Mouse (Mus musculus): Measurements from ENCODE around the gene Rnf26. TPM values are rescaled to one million over a fixed set of nuclear protein-coding genes. Genes with fewer than 3 reads are reported as not detected.

Rnf26 gene
- polyA plus RNA-seq, 1 experiment, result 29.5 TPM

DNA sequence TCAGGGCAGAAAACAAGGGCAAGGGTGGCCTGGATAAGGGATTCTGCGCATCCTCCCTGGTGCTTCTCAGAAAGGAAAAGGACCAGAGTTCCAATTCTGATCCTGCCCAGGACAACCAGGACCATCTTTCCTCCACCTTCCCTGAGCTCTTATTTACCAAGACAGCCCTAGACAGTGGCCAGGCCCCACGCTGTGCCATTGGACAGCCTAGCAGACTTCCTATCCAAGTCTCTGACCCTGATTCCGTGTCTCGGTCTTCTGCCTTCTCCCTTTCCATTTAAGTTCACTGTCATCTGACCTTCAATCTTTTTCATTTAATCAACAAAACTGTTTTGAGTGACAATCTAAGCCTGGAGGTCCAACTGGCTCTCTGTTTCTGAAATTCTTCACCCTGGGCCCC lies 6.7 kb downstream of the Rnf26 start:
- no peak for TF ChIP-seq MAX (IDR thresholded peaks at IDR 0.05; ENCODE audit: low read depth)
- no peak for TF ChIP-seq TCF12 (IDR thresholded peaks at IDR 0.05; ENCODE audit: insufficient read depth, poor library complexity, severe bottlenecking)
- no peak for TF ChIP-seq MYOG (IDR thresholded peaks at IDR 0.05; ENCODE audit: control insufficient read depth in 1 of 3, insufficient read depth in 1 of 3, insufficient read length in 2 of 3, low read depth in 2 of 3)
- no peak for TF ChIP-seq REST (IDR thresholded peaks at IDR 0.05; ENCODE audit: insufficient read depth, insufficient read length)
- no peak for TF ChIP-seq E2F4 (IDR thresholded peaks at IDR 0.05; ENCODE audit: insufficient read depth)
- no peak for TF ChIP-seq USF1 (IDR thresholded peaks at IDR 0.05; ENCODE audit: low read depth)
- Histone ChIP-seq H3K36me3 (ENCODE audit: control insufficient read depth, insufficient read depth) (no peaks in the 10 kb centered on the region), H3K4me3 (no peak overlapping the region), H3ac (ENCODE audit: control insufficient read depth, insufficient read length) (no peak overlapping the region), H3K4me2 (ENCODE audit: low read depth) (no peak overlapping the region), H3K79me2 (ENCODE audit: control insufficient read depth, insufficient read depth) (peaks cover 38% of the 10 kb centered on the region), H3K27me3 (ENCODE audit: control insufficient read depth, insufficient read depth, insufficient read length) (no peaks in the 10 kb centered on the region)

DNA sequence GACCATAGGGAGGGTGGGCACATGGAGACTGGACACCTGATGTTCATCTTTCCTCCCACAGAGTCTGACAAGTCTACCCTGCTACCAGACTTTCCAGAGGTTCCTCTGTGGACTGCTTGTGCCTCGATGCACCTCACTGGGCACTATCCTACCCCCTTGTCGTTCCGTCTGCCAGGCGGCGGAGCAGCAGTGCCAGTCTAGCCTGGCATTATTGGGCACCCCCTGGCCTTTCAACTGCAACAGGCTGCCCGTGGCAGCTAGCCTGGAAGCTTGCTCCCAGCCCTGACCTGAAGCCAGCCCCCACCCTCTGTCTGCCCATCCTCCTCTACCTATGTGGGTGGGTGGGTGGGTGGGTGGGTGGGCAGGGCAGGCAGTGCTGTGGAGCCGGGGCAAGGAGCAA lies 7.1 kb downstream of the Rnf26 start:
- no peak overlapping the region for H3K4me3 ChIP-seq
- H3K79me2 ChIP-seq (ENCODE audit: control insufficient read depth, insufficient read depth), result peaks cover 38% of the 10 kb centered on the region
- no peaks in the 10 kb centered on the region for H3K36me3 ChIP-seq (ENCODE audit: control insufficient read depth, insufficient read depth)
- no peaks in the 10 kb centered on the region for H3K27me3 ChIP-seq (ENCODE audit: control insufficient read depth, insufficient read depth, insufficient read length)
- TF ChIP-seq CEBPB (IDR thresholded peaks at IDR 0.05; ENCODE audit: insufficient read depth, poor library complexity, severe bottlenecking) (no peak), USF1 (IDR thresholded peaks at IDR 0.05; ENCODE audit: low read depth) (no peak), MYOD1 (IDR thresholded peaks at IDR 0.05; ENCODE audit: control insufficient read depth in 1 of 3, insufficient read length in 2 of 3, low read depth in 2 of 3) (no peak), MYOG (IDR thresholded peaks at IDR 0.05; ENCODE audit: control insufficient read depth in 1 of 3, insufficient read depth in 1 of 3, insufficient read length in 2 of 3, low read depth in 2 of 3) (no peak), MAX (IDR thresholded peaks at IDR 0.05; ENCODE audit: low read depth) (no peak)
- no peak overlapping the region for H3ac ChIP-seq (ENCODE audit: control insufficient read depth, insufficient read length)
- H3K4me2 ChIP-seq (ENCODE audit: low read depth), result no peak overlapping the region

DNA sequence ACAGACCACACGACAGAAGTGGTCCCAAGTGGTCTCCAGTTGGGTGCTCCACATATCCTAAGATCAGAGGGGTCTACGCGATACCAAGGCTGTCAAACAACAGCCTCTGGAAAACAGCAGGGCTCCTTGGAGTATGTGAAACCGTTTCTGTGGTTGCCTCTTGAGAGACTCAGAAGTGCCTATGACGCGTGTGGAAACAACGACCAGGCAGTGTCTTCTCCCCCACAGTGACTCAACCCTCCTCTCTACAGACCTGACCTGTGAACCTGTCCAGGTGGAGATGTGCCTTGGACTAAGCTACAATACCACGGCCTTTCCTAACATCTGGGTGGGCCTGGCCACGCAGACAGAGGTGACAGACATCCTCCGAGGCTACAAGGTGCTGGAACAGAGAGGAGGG lies 7.5 kb downstream of the Rnf26 start:
- Histone ChIP-seq H3K27me3 (ENCODE audit: control insufficient read depth, insufficient read depth, insufficient read length) (no peaks in the 10 kb centered on the region), H3K36me3 (ENCODE audit: control insufficient read depth, insufficient read depth) (no peaks in the 10 kb centered on the region), H3ac (ENCODE audit: control insufficient read depth, insufficient read length) (no peak overlapping the region), H3K4me2 (ENCODE audit: low read depth) (no peak overlapping the region), H3K4me3 (no peak overlapping the region), H3K79me2 (ENCODE audit: control insufficient read depth, insufficient read depth) (peaks cover 38% of the 10 kb centered on the region)
- TF ChIP-seq MYOG (IDR thresholded peaks at IDR 0.05; ENCODE audit: control insufficient read depth in 1 of 3, insufficient read depth in 1 of 3, insufficient read length in 2 of 3, low read depth in 2 of 3), result no peak
- no peak for TF ChIP-seq REST (IDR thresholded peaks at IDR 0.05; ENCODE audit: insufficient read depth, insufficient read length)
- no peak for TF ChIP-seq MYOD1 (IDR thresholded peaks at IDR 0.05; ENCODE audit: control insufficient read depth in 1 of 3, insufficient read length in 2 of 3, low read depth in 2 of 3)
- no peak for TF ChIP-seq TCF12 (IDR thresholded peaks at IDR 0.05; ENCODE audit: insufficient read depth, poor library complexity, severe bottlenecking)
- TF ChIP-seq CEBPB (IDR thresholded peaks at IDR 0.05; ENCODE audit: insufficient read depth, poor library complexity, severe bottlenecking), result no peak
- no peak for TF ChIP-seq E2F4 (IDR thresholded peaks at IDR 0.05; ENCODE audit: insufficient read depth)
- TF ChIP-seq SRF (IDR thresholded peaks at IDR 0.05; ENCODE audit: control insufficient read depth, insufficient read length, low read depth), result no peak
- TF ChIP-seq TCF3 (IDR thresholded peaks at IDR 0.05; ENCODE audit: insufficient read length, low read depth), result no peak
- TF ChIP-seq POLR2AphosphoS2 (IDR thresholded peaks at IDR 0.05; ENCODE audit: insufficient read length, low read depth), result no peak
- no peak for TF ChIP-seq POLR2A (IDR thresholded peaks at IDR 0.05; ENCODE audit: insufficient read length, low read depth)
- no peak for TF ChIP-seq MAX (IDR thresholded peaks at IDR 0.05; ENCODE audit: low read depth)
- no peak for TF ChIP-seq USF1 (IDR thresholded peaks at IDR 0.05; ENCODE audit: low read depth)

DNA sequence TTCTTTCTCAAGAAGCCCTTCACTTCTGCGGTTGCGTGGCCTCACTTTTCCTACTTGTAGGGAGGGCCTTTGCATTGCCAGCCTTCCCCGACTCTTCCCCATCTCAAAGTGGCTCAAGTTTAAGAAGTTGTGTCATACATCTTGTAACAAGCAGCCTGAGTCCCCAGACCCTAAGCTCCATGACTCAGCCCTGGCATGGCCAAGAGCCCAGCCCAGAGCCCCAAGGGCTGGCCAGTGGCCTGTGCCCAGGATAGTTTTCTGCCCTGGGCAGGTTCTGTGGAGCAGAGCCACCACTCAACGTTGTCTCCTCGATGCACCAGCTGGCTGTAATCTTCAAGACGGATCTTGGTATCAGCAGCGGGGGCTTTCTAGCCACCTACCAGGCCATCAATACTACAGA lies 8.4 kb downstream of the Rnf26 start:
- Histone ChIP-seq H3K79me2 (ENCODE audit: control insufficient read depth, insufficient read depth) (peaks cover 29% of the 10 kb centered on the region), H3K4me2 (ENCODE audit: low read depth) (no peak overlapping the region), H3ac (ENCODE audit: control insufficient read depth, insufficient read length) (no peak overlapping the region), H3K4me3 (no peak overlapping the region), H3K27me3 (ENCODE audit: control insufficient read depth, insufficient read depth, insufficient read length) (no peaks in the 10 kb centered on the region), H3K36me3 (ENCODE audit: control insufficient read depth, insufficient read depth) (no peaks in the 10 kb centered on the region)
- TF ChIP-seq TCF3 (IDR thresholded peaks at IDR 0.05; ENCODE audit: insufficient read length, low read depth), result no peak
- TF ChIP-seq REST (IDR thresholded peaks at IDR 0.05; ENCODE audit: insufficient read depth, insufficient read length), result no peak
- TF ChIP-seq MYOG (IDR thresholded peaks at IDR 0.05; ENCODE audit: control insufficient read depth in 1 of 3, insufficient read depth in 1 of 3, insufficient read length in 2 of 3, low read depth in 2 of 3), result no peak
- no peak for TF ChIP-seq POLR2AphosphoS2 (IDR thresholded peaks at IDR 0.05; ENCODE audit: insufficient read length, low read depth)
- no peak for TF ChIP-seq MYOD1 (IDR thresholded peaks at IDR 0.05; ENCODE audit: control insufficient read depth in 1 of 3, insufficient read length in 2 of 3, low read depth in 2 of 3)
- TF ChIP-seq USF1 (IDR thresholded peaks at IDR 0.05; ENCODE audit: low read depth), result no peak
- no peak for TF ChIP-seq SRF (IDR thresholded peaks at IDR 0.05; ENCODE audit: control insufficient read depth, insufficient read length, low read depth)

DNA sequence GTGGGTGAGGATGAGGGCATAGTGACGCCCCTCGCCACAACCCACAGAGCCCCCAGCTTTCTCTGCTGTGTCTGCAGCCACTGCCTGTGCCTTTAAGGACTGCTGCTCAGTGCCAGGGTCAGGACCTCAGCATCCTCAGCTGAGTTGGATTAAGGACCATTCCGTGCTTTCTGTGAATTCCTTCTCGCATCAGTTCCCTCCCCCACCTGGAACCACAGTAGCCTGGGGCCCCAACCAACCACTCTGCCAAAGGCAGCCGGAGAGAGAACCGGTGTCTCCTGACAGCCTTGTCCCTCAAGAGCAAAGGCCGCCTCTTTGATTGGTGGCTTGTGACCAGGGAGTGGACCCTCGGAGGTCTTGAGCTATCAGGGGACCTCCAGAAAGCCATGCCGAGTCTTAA lies 11.8 kb downstream of the Rnf26 start, which contains the start of gene Mfrp:
Gene Mfrp (plus strand): TSS at position 240 of the 400 bp plus-strand sequence.
- Histone ChIP-seq H3ac (ENCODE audit: control insufficient read depth, insufficient read length) (no peak within 1 kb of the TSS), H3K36me3 (ENCODE audit: control insufficient read depth, insufficient read depth) (no peaks in the 10 kb centered on the region), H3K27me3 (ENCODE audit: control insufficient read depth, insufficient read depth, insufficient read length) (no peaks in the 10 kb centered on the region), H3K4me3 (no peak within 1 kb of the TSS), H3K79me2 (ENCODE audit: control insufficient read depth, insufficient read depth) (peaks cover 1% of the 10 kb centered on the region), H3K4me2 (ENCODE audit: low read depth) (no peak within 1 kb of the TSS)
- TF ChIP-seq MYOG (IDR thresholded peaks at IDR 0.05; ENCODE audit: control insufficient read depth in 1 of 3, insufficient read depth in 1 of 3, insufficient read length in 2 of 3, low read depth in 2 of 3), result no peak
- TF ChIP-seq TCF3 (IDR thresholded peaks at IDR 0.05; ENCODE audit: insufficient read length, low read depth), result no peak
- no peak for TF ChIP-seq POLR2AphosphoS2 (IDR thresholded peaks at IDR 0.05; ENCODE audit: insufficient read length, low read depth)
- TF ChIP-seq E2F4 (IDR thresholded peaks at IDR 0.05; ENCODE audit: insufficient read depth), result no peak
- TF ChIP-seq USF1 (IDR thresholded peaks at IDR 0.05; ENCODE audit: low read depth), result no peak
